Mouse (Mus musculus): Measurements from ENCODE around the gene Cfap54.

- TF ChIP-seq CTCF (IDR thresholded peaks at IDR 0.05; ENCODE audit: borderline replicate concordance, control insufficient read depth, extremely low read depth, insufficient read depth, low read length, poor library complexity) = no peak
- TF ChIP-seq POLR2A (IDR thresholded peaks at IDR 0.05; ENCODE audit: control insufficient read depth, extremely low read depth, insufficient read depth, low read length, poor library complexity) = no peak
These were observed 45.9 kb downstream of the Cfap54 start for GRCm38 (mm10) chr10:93035489-93035888.
